Mouse (Mus musculus): ENCODE measurements at regions not wholly inside any gene's neighbourhood (a gene's known extent, or its start where the extent isn't known, plus 50 kb on each side); places are given as distances from the start of the nearest gene placed in this dataset.

DNA sequence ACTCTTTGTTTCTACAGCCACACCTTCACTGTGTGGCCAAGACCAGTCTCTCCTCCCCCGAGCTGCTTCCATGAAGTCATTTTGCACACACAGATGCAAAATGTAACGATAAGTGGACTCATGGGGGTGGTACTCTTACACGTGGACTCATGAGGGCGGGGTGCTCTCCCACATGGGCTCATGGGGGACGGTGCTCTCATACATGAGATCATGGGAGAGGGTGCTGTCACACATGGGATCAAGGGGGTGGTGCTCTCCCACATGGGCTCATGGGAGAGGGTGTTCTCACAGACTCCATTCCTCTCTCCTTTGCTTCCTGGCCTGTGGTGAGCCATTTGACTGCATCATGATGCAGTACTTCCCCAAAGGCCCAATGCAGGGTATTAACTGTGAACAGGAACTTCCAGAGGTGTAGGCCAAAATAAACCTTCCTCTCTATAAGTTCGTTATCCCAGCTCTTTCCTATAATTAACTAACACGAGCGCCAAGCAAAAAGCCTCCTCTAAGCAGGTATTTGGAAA lies 118.9 kb downstream of the Kdr start:
- in situ Hi-C loops (cut with MboI; ENCODE audit: low pct_ligation_motif_present, low pct_unique_long_range_greater_than_20kb, low sequenced_read_pairs) (loop anchor here (10.0 kb wide), 1 partner anchor 645 kb away; no protein-coding TSS in a partner anchor), dilution Hi-C loops (cut with MboI; ENCODE audit: extremely low pct_ligation_motif_present, extremely low pct_unique_long_range_greater_than_20kb, low sequenced_read_pairs) (no loop called here)
- Histone ChIP-seq H3K36me3 (replicated peaks in 1 of 2; ENCODE audit: control insufficient read depth in 1 of 2, insufficient read depth in 1 of 2, low read length in 1 of 2) (no peaks in the 10 kb centered on the region), H3K27me3 (replicated peaks) (no peaks in the 10 kb centered on the region), H3K9ac (ENCODE audit: insufficient read depth, low read depth) (no peak overlapping the region), H3K9me3 (replicated peaks; ENCODE audit: low read length) (no peaks in the 10 kb centered on the region), H3K4me3 (replicated peaks in 1 of 3; ENCODE audit: low read depth in 2 of 3, low read length in 2 of 3, poor library complexity in 1 of 3) (no peak overlapping the region), H3K79me2 (replicated peaks; ENCODE audit: control insufficient read depth, extremely low read depth, insufficient read depth, poor library complexity, severe bottlenecking) (no peaks in the 10 kb centered on the region), H3K27ac (ENCODE audit: insufficient read depth, low read depth) (no peak overlapping the region), H3K4me1 (ENCODE audit: control insufficient read depth in 1 of 2, insufficient read depth in 2 of 2) (no peaks in the 10 kb centered on the region), H3K4me2 (ENCODE audit: insufficient read depth, low read depth, poor library complexity, severe bottlenecking) (no peak overlapping the region)
- TF ChIP-seq POLR2A (IDR thresholded peaks at IDR 0.05; ENCODE audit: low read depth, low read length) = no peak
- no peak for TF ChIP-seq SMC3 (IDR thresholded peaks at IDR 0.05; ENCODE audit: low read depth, low read length)
- TF ChIP-seq MAFK (IDR thresholded peaks at IDR 0.05; ENCODE audit: insufficient replicate concordance, low read length) = no peak
- no peak for TF ChIP-seq MAZ (IDR thresholded peaks at IDR 0.05; ENCODE audit: low read depth, low read length)
- TF ChIP-seq EP300 (IDR thresholded peaks at IDR 0.05; ENCODE audit: low read length) = no peak
- no peak for TF ChIP-seq NELFE (IDR thresholded peaks at IDR 0.05; ENCODE audit: low read depth, low read length)
- TF ChIP-seq CHD2 (IDR thresholded peaks at IDR 0.05; ENCODE audit: low read length) = no peak
- no peak for TF ChIP-seq IRF4 (IDR thresholded peaks at IDR 0.05; ENCODE audit: low read depth, low read length)
- no peak for TF ChIP-seq SIN3A (IDR thresholded peaks at IDR 0.05; ENCODE audit: low read length)
- TF ChIP-seq HCFC1 (IDR thresholded peaks at IDR 0.05; ENCODE audit: low read depth, low read length) = no peak
- TF ChIP-seq CHD1 (IDR thresholded peaks at IDR 0.05; ENCODE audit: low read depth, low read length) = no peak
- TF ChIP-seq POLR2AphosphoS2 (IDR thresholded peaks at IDR 0.05; ENCODE audit: low read depth, low read length) = no peak
- TF ChIP-seq ELF1 (IDR thresholded peaks at IDR 0.05; ENCODE audit: low read depth, low read length) = no peak
- no peak for TF ChIP-seq USF2 (conservative IDR thresholded peaks at IDR 0.05; ENCODE audit: low read depth, low read length)
- TF ChIP-seq KAT2A (IDR thresholded peaks at IDR 0.05; ENCODE audit: insufficient replicate concordance, low read length) = no peak
- no peak for DNase-seq (ENCODE audit: extremely low read depth)

DNA sequence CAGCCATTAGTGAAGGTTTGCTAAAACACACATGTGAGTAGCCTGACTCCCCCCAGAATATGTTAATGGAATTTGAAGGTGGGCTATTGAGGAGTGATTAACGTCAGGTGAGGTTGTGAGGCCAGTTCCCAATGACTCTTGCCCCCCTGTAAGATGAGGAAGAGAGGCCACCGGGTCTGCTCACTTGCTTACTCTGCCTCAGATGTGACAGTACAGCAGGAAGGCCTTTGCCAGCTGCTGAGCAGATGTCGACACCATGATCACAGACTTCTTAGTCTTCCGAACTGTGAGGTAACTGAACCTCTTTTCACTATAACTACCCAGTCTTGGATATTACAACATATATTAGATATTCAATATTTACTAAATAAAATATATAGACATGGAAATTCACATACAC lies 127.4 kb downstream of the Kdr start:
- in situ Hi-C loops (cut with MboI; ENCODE audit: low pct_ligation_motif_present, low pct_unique_long_range_greater_than_20kb, low sequenced_read_pairs) = loop anchor here (10.0 kb wide), 1 partner anchor 636 kb away; no protein-coding TSS in a partner anchor
- Histone ChIP-seq H3K27me3 (replicated peaks) (no peaks in the 10 kb centered on the region), H3K4me1 (ENCODE audit: control insufficient read depth in 1 of 2, insufficient read depth in 2 of 2) (no peaks in the 10 kb centered on the region; a peak in 1 of 4 replicates), H3K36me3 (replicated peaks in 1 of 2; ENCODE audit: control insufficient read depth in 1 of 2, insufficient read depth in 1 of 2, low read length in 1 of 2) (no peaks in the 10 kb centered on the region), H3K4me3 (replicated peaks in 1 of 3; ENCODE audit: low read depth in 2 of 3, low read length in 2 of 3, poor library complexity in 1 of 3) (no peak overlapping the region), H3K4me2 (ENCODE audit: insufficient read depth, low read depth, poor library complexity, severe bottlenecking) (no peak overlapping the region), H3K9ac (ENCODE audit: insufficient read depth, low read depth) (no peak overlapping the region), H3K27ac (ENCODE audit: insufficient read depth, low read depth) (no peak overlapping the region), H3K9me3 (replicated peaks; ENCODE audit: low read length) (no peaks in the 10 kb centered on the region), H3K79me2 (replicated peaks; ENCODE audit: control insufficient read depth, extremely low read depth, insufficient read depth, poor library complexity, severe bottlenecking) (no peaks in the 10 kb centered on the region)
- dilution Hi-C loops (cut with MboI; ENCODE audit: extremely low pct_ligation_motif_present, extremely low pct_unique_long_range_greater_than_20kb, low sequenced_read_pairs) = no loop called here
- no peak for TF ChIP-seq PAX5 (IDR thresholded peaks at IDR 0.05; ENCODE audit: low read length)
- no peak for TF ChIP-seq MXI1 (IDR thresholded peaks at IDR 0.05; ENCODE audit: low read depth, low read length)
- no peak for TF ChIP-seq TBP (conservative IDR thresholded peaks at IDR 0.05; ENCODE audit: low read depth, low read length)
- no peak for TF ChIP-seq POLR2AphosphoS2 (IDR thresholded peaks at IDR 0.05; ENCODE audit: low read depth, low read length)
- TF ChIP-seq RAD21 (IDR thresholded peaks at IDR 0.05; ENCODE audit: low read depth, low read length) = no peak
- TF ChIP-seq UBTF (IDR thresholded peaks at IDR 0.05; ENCODE audit: low read depth, low read length) = no peak
- TF ChIP-seq GABPA (IDR thresholded peaks at IDR 0.05; ENCODE audit: insufficient replicate concordance, low read depth, low read length) = no peak
- no peak for TF ChIP-seq BHLHE40 (IDR thresholded peaks at IDR 0.05; ENCODE audit: low read depth, low read length)
- no peak for TF ChIP-seq ZKSCAN1 (IDR thresholded peaks at IDR 0.05; ENCODE audit: borderline replicate concordance, low read depth, low read length)
- no peak for TF ChIP-seq CTCF (conservative IDR thresholded peaks at IDR 0.05 in 1 of 2, IDR thresholded peaks at IDR 0.05 in 1 of 2; ENCODE audit: low read depth in 2 of 2, low read length in 2 of 2)
- no peak for TF ChIP-seq NELFE (IDR thresholded peaks at IDR 0.05; ENCODE audit: low read depth, low read length)
- no peak for TF ChIP-seq MAFK (IDR thresholded peaks at IDR 0.05; ENCODE audit: insufficient replicate concordance, low read length)
- no peak for TF ChIP-seq EP300 (IDR thresholded peaks at IDR 0.05; ENCODE audit: low read length)
- TF ChIP-seq POLR2A (IDR thresholded peaks at IDR 0.05; ENCODE audit: low read depth, low read length) = no peak
- no peak for TF ChIP-seq ZC3H11A (IDR thresholded peaks at IDR 0.05; ENCODE audit: low read depth, low read length)
- TF ChIP-seq HCFC1 (IDR thresholded peaks at IDR 0.05; ENCODE audit: low read depth, low read length) = no peak
- no peak for TF ChIP-seq TCF12 (IDR thresholded peaks at IDR 0.05; ENCODE audit: low read depth, low read length)
- no peak for TF ChIP-seq MYC (IDR thresholded peaks at IDR 0.05; ENCODE audit: low read depth, low read length)
- DNase-seq (ENCODE audit: extremely low read depth) = no peak

All from CH12.LX (cell line).